Mouse (Mus musculus): ENCODE data around the gene Dyrk3. TPM values are rescaled to one million over a fixed set of nuclear protein-coding genes. Genes with fewer than 3 reads are reported as not detected.

Gene Dyrk3
- 26.5 and 36.1 TPM in 2 replicates for polyA plus RNA-seq (2012)

GRCm38 (mm10) chr1:131138191-131139016 lies at the start of gene Dyrk3:
Dyrk3 (minus strand) TSS chr1:131138340.
- no peak for TF ChIP-seq GATA1 (IDR thresholded peaks at IDR 0.05; ENCODE audit: low read length)

DNA sequence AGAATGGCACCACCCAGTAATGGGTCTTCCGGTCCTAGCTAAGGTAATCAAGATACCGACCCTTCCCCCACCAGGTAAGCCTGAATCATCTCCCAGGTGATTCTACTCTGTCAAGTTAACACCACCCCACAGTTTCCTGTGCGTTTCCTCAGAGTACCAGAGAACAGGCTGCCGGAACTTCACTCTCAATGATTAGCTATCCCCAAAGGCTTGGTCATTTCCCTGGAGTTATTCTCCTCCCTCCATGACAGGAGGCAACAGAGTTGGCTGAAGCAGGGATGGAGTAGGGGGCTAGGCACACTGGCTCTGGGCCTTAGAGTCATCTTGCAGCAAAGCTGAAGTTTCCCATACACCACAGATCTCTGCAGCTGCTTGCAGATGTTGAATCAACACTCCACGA lies 49.7 kb upstream of the Dyrk3 start:
- TF ChIP-seq GATA1 (IDR thresholded peaks at IDR 0.05; ENCODE audit: low read length), result no peak

DNA sequence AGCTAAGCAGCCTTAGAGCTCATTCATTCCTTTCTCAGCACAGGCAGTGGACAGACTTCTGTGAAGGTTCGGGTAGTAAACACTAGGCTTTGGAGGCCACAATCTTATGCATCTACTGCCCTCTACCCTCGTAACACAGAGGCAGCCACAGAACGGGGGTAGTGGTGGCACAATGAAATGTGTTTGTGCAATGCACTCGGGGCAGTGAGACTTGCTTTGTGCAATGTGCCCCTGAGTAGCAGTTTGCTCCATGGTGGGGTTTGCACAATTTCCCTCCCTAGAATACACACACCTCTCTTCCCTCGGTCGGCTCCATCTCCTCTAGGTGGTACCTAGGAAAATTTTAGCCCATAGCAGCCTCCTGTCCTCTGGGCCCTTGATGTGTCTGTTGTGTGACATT lies 48.9 kb upstream of the Dyrk3 start:
- no peak for TF ChIP-seq GATA1 (IDR thresholded peaks at IDR 0.05; ENCODE audit: low read length)

DNA sequence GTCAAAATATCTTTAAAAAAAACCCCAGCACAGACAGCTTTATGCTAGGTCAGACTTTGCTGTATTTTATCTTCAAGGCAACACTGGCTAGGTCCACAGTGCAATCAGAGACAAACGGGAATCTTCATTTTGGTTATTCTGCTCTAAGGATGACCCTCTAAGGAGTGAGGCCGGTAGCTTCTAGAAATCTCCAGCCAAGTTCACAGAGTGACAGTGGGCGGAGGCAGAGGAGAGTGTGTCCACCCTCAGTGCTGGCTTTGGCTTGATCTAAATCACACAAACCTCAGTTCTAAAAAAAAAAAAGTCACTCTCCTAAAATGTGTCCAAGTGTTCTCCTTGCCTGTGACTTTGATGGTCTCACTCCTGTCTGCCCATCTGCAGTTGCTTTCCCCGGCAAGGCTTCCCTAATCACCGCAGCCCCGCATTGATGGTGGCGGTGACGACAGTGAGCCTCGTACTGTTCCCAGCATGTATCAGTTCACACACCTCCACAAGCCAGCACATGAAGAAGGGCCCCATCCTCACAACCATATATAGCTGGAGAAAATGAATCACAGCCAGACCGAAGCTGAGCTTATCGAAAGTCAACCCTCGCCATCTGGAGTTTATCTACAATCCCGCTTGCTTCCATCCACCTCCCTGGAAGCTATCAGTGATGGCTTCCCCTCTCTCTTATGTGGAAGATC lies 47.8 kb upstream of the Dyrk3 start:
- TF ChIP-seq GATA1 (IDR thresholded peaks at IDR 0.05; ENCODE audit: low read length), result no peak

GRCm38 (mm10) chr1:131184956-131185660 lies 47.0 kb upstream of the Dyrk3 start:
- TF ChIP-seq GATA1 (IDR thresholded peaks at IDR 0.05; ENCODE audit: low read length), result no peak

GRCm38 (mm10) chr1:131184253-131184955 lies 46.3 kb upstream of the Dyrk3 start:
- no peak for TF ChIP-seq GATA1 (IDR thresholded peaks at IDR 0.05; ENCODE audit: low read length)

GRCm38 (mm10) chr1:131183201-131183600 lies 45.1 kb upstream of the Dyrk3 start:
- no peak for TF ChIP-seq GATA1 (IDR thresholded peaks at IDR 0.05; ENCODE audit: low read length)

- no peak for TF ChIP-seq GATA1 (IDR thresholded peaks at IDR 0.05; ENCODE audit: low read length)
These were observed 43.7 kb upstream of the Dyrk3 start for GRCm38 (mm10) chr1:131181642-131182527.

- TF ChIP-seq GATA1 (IDR thresholded peaks at IDR 0.05; ENCODE audit: low read length), result no peak
These were observed 42.2 kb upstream of the Dyrk3 start for GRCm38 (mm10) chr1:131180386-131180785.

DNA sequence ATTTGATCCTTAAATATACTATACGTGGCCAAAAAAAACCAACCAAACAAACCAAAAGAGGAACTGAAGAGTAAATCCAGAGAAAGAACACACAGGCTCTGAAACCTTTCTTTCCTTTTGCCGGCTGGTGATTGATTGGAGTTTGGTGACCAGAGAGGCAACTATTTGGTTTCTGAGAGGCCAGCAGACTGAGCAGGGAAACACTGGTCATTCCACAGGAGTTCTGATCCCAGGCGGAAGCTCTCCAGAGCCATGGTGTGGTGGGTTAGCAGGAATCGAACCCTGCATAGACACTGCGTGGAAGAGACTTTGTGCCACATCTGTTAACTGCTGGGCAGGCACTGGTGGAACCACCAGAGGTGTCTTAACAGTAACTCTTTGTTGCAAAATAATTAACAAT lies 39.9 kb upstream of the Dyrk3 start:
- TF ChIP-seq GATA1 (IDR thresholded peaks at IDR 0.05; ENCODE audit: low read length), result no peak

DNA sequence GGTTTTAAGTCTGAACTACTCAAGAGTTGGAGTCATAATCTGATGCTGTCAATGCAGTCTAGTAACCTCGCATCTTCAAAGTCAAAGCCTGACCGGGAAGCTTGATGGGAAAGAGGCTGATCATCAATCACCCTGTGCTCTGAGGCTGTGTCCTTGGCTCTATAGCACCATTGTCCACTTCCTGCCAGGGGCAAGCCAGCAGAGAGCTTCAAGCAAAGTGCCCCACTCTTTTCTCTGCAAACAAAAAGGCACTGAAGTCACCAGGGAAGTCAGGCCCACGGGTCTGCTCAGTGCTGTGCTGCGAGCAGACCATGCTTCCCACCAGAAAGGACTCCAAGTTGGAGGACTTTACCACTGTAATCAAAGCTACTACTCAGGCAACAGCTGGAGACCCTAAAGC lies 39.1 kb upstream of the Dyrk3 start:
- no peak for TF ChIP-seq GATA1 (IDR thresholded peaks at IDR 0.05; ENCODE audit: low read length)

- TF ChIP-seq GATA1 (IDR thresholded peaks at IDR 0.05; ENCODE audit: low read length), result no peak
These were observed 37.7 kb upstream of the Dyrk3 start for GRCm38 (mm10) chr1:131175819-131176218.

DNA sequence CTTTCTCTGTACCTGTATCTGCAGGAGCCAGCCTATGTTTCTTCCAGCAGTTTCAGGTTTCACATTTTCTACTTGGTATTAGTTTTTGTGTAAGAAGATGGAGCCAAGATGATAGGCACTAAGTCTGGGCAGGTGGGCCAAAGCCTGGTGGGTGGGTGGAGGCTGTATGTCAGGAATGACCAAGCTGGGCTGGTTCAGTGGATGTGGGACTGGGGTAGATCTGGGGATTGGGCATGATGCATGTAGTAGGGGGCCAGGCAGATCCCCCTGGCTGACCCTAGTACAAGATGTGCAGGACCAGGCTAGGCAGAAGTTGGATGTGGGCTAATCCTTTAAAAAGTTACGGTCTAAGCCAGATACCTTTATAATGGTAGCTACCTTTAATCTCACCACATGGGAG lies 37.0 kb upstream of the Dyrk3 start:
- TF ChIP-seq GATA1 (IDR thresholded peaks at IDR 0.05; ENCODE audit: low read length), result no peak

- no peak for TF ChIP-seq GATA1 (IDR thresholded peaks at IDR 0.05; ENCODE audit: low read length)
These were observed 36.2 kb upstream of the Dyrk3 start for GRCm38 (mm10) chr1:131174299-131174861.
